Mouse (Mus musculus): ENCODE data around the gene Bnc2. TPM values are rescaled to one million over a fixed set of nuclear protein-coding genes. Genes with fewer than 3 reads are reported as not detected.

Gene Bnc2
- total and polyA plus RNA-seq, 3 experiments: 3.4 to 16.6 (median 12.6) TPM

DNA sequence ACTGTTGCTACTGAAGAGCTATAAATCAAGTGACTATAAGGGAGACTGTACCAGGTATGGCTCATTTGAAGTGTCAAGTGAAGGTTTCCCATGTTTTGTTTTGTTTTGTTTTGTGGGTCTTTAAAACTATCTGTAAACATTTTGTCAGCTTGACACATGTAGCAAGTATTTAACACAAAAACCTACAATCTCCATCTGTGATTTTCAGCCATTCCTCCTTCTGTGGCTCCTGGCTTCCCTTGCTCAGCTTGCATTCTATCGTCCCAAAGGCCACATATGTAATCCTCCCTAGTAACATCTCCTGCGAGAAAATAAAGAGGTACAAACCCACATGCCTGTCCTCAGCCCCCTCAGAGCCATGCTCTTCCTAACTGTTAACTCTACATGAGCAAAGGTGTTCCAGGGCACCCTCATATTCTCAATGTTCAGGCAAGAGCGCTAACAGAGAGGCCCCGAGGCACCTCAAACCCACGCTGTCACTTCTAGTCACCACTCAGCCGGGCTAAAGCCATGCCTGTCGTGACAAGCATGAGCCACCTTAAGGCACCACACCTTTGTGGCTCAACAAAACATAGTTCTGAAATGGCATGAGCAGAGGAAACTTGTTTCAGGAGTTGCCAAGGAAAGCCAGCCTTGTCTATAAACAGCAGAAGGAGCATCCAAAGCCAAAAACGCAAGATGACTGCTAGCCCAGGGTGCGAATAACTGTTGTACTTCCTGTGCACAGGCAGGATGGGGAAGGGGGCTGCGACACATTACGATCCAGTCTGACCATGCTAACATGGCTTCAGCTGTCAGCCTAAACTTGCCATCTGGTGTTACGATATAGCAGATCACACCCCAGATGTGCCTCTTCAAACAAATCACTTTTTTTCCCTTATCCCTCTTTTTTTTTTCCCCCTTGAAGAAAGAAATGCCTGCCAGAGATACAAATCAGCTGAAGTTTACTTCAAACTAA lies 42.0 kb downstream of the Bnc2 start:
- no peak for DNase-seq

- DNase-seq: no peak
Measured at GRCm38 (mm10) chr4:84627616-84628015, 47.5 kb downstream of the Bnc2 start.

DNA sequence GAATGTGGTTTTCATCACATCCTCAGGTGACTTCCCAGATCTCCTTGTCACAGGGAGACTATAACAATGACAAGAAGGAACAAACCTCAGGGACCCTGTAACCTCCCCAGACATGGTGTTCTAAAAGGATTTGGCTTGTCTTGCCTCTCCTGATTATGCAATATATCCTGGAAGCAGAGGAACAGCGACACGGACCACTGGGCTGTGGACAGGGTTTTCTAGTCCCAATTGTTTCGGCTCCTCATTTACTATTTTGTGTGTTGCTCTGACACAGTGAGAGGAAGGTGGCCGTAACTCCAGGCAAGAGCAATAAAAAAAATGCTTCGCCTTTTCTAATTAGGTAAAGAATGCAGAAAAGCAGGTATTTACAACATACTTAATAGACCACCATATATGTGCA lies 51.8 kb downstream of the Bnc2 start:
- DNase-seq: no peak

GRCm38 (mm10) chr4:84621785-84622184 lies 53.3 kb downstream of the Bnc2 start:
- no peak for DNase-seq

- no peak for DNase-seq
Measured at GRCm38 (mm10) chr4:84609861-84610260, 65.2 kb downstream of the Bnc2 start.

DNA sequence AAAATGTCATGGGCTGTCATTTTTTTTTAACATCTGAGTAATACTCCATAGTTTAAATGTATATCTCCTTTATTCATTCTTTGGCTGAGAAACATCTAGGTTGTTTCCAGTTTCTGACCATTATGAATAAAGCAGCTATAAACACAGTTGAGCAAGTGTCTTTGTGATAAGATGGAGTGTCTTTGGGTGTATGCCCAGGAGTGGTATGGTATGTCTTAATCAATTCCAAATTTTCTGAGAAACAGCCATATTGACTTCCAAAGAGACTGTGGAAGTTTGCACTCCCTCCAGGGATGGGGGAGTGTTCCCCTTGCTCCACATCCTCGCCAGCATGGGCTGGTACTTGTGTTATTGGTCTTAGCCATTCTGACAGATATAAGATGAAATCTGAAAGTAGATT lies 70.6 kb downstream of the Bnc2 start:
- no peak for DNase-seq

DNA sequence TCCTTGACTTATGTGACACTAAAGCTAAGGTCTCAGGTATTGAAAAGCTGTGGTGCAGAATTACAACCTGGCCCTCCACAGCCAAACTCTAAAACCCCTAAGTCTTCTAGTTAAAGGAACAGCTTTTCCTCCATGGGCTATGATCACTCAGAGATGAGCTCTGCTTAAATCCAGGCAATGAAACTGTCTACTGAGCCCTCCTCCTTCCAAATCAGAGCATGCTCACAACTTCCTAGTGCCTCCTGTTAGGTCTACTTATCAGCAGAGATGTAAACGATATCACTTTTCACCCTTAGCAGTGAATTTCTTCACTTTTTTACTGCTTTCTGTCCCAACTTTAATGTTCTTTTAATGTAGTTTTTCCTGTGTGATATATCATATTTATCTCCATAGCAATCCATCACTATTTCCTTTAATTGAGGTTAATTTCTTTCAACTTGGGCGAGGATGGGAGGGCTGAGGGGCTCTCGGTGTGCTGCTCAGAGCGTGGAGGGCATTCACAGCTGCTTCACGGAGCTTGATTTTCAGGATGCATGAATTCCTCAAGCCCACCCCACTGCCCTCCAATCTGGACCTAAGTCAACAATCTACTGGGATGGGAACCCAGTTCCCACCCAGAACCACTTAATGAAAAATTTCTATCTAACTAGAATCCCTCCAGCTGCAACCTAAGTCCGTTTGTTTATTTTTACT lies 94.7 kb downstream of the Bnc2 start:
- DNase-seq: no peak

DNA sequence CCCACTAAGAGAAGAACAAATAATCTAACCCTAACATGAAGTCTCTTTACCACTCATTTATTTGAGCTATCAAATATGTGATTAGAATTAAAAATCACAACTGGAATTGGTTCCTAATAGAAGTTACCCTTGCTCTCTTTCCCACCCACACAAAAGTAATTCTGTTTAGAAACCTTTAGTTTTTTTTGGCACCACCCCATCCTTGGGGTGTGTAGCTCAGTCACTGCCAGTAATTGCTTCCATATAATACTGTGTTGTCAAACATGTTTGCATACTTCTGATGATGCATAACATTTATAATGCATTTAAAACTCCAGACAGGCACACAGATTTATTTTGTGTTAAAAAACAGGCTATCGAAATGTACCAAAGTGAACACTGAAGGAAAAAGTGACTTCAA lies 96.8 kb downstream of the Bnc2 start:
- no peak for DNase-seq

GRCm38 (mm10) chr4:84566123-84566522 lies 109.0 kb downstream of the Bnc2 start:
- DNase-seq: no peak

- peak; percentile 90 for DNase-seq
Measured at GRCm38 (mm10) chr4:84545204-84545871, 129.7 kb downstream of the Bnc2 start.

DNA sequence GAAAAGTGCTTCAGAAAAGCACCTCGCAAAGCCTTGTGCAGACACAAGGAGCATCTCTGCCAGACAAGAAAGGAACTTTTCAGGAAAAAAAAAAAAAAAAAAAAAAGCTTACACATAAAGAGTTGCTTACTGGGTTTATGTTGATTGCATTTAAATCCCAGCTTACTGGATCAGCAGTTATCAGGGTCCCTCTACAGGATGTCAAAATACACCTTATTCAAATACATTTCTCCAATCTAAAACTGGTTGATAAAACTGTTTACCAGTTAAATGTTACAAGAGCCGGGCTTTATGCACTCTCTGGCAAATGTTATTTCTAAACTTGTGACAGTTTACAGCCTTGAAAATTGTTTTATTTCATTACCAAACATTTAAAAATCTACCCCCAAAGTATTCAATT lies 130.4 kb downstream of the Bnc2 start:
- no peak for DNase-seq

- peak; percentile 36 for DNase-seq
Measured at GRCm38 (mm10) chr4:84540531-84540930, 134.5 kb downstream of the Bnc2 start.

GRCm38 (mm10) chr4:84539396-84539795 lies 135.7 kb downstream of the Bnc2 start:
- no peak for DNase-seq

- DNase-seq: no peak
Measured at GRCm38 (mm10) chr4:84528886-84529789, 145.9 kb downstream of the Bnc2 start.

DNA sequence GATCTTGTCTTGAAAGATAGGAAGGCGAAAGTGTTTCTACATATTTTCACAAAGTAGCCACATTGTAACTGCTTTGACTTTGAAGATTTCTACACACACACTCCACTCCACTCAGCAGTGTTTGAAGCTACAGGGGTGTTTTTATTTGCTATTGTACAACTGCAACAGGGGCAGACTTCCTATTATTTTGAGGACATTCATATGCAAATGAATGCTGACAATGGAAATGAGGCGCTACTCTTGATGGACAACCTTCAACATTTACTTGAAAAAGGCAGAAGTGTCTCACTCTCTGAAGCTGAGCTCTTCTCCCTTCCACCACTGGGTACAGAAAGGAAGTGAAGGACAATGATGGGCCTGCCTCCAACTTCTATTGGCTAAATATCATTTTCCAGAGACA lies 146.7 kb downstream of the Bnc2 start:
- DNase-seq: no peak

DNA sequence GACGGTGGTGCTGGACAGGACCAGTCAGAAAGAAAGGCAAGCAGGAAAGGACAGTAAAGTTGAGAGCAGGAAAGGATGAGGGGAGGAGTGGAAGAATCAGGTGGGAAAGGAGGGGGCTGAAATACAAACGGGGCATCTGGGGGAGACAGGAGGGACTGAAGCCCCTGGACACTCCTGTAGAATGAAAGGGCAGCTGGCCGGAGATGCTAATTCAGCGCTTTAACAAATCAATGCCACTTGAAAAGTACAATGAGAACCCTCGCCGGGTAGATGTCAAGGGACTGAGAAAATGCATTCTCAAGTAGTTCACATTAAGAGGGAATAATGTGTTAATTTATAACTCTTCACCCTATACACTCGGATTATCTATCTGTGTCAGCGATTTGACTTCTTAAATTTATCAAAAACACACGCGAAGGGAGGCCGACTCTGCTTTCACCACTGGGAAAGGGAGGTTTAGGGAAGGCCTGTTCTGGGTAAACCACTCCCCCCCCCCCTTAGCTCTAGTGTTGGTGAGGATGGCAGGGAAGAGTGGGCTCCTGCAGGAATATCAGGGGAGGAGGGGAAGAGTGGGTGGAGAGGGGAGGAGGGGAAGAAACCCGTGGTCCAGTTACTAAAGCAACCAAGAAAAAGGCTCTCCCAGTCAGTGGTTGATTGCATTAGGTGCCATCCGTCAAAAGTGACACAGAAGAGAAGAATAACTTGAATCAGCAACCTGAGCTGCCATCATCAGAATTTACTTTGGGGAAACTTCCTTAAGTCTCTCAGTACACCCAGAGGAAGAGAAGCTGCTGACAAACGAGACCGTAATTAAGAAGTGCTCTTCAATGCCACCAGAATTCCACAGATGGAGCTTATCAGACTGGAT lies 147.8 kb downstream of the Bnc2 start:
- no peak for DNase-seq

- DNase-seq: peak; percentile 85
Measured at GRCm38 (mm10) chr4:84523651-84524221, 151.3 kb downstream of the Bnc2 start.

- DNase-seq: peak; percentile 74
Measured at GRCm38 (mm10) chr4:84523211-84523610, 151.9 kb downstream of the Bnc2 start.

GRCm38 (mm10) chr4:84521562-84521961 lies 153.5 kb downstream of the Bnc2 start:
- DNase-seq: peak; percentile 63

DNA sequence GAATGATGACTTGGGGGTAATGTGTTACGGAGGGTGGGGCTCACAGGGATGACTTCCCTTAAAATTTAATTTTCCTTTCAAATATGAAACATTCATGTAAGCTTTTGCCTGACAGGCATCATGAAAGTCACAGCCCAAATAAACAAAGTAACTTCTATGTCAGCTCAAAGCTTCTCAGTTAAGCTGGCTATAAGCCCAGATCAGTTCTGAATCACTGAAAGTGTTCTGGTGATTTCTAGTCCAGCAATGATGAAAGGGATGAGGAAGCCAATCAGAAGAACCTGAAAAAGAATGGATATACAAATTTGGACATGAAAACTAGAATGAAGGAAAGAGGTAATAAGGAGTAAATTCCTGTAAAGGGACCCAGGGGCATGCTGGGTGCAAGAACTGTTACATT lies 164.6 kb downstream of the Bnc2 start:
- peak; percentile 42 for DNase-seq
